Mouse (Mus musculus) heart, embryonic 11.5 days (tissue): ENCODE measurements around the gene Fam151b. TPM values are rescaled to one million over a fixed set of nuclear protein-coding genes. Genes with fewer than 3 reads are reported as not detected.

Experiments used
- polyA plus RNA-seq: library from polyadenylated mRNA; unstranded; fragments of >200 nt; fragmentation: Nextera tagmentation; extraction: Ambion mirVana; gene quantifications from 2 replicates; pipeline ENCODE4 v1.2.1, GENCODE M21; 2014

The Fam151b gene
- polyA plus RNA-seq, 1 experiment from 2014 or later: not detected

Other genes with a start within 250 kb of the Fam151b start
- 0.31 and 0.82 TPM in 2 replicates for gene Gm20379, start 178.0 kb downstream of the Fam151b start, polyA plus RNA-seq
- gene Dhfr, start 129.3 kb downstream of the Fam151b start, polyA plus RNA-seq: 15.1 and 15.2 TPM in 2 replicates
- gene Msh3, start 129.0 kb downstream of the Fam151b start, polyA plus RNA-seq: 20.9 and 21.6 TPM in 2 replicates
- 0.06 TPM in 1 of 2 replicates, not detected in the other for gene Ankrd34b, start 58.1 kb downstream of the Fam151b start, polyA plus RNA-seq
- gene Zfyve16, start 46.9 kb upstream of the Fam151b start, polyA plus RNA-seq: 11.1 and 13.7 TPM in 2 replicates
- not detected in 2 replicates for gene Spz1, start 92.2 kb upstream of the Fam151b start, polyA plus RNA-seq
- gene Serinc5, start 127.1 kb upstream of the Fam151b start, polyA plus RNA-seq: 9.9 and 13.4 TPM in 2 replicates